Mouse (Mus musculus) neutrophil, adult 83 days (primary cell): ENCODE results near the gene Raver1. TPM values are rescaled to one million over a fixed set of nuclear protein-coding genes. Genes with fewer than 3 reads are reported as not detected.

Experiments
- total RNA-seq, 2 experiments: library from RNA; stranded (reverse); gene quantifications; one replicate each; pipeline ENCODE4 v1.2.4; 2023

Gene Raver1
- total RNA-seq: 10 to 100 TPM; 51.8 to 54.5 TPM

GRCm38 (mm10) chr9:21091707-21092320 is at the start of gene Raver1, which contains the start of gene Gm38431:
Gene Raver1 (minus strand): TSS chr9:21092008.
Gene Gm38431 (minus strand): TSS chr9:21091997.

GRCm38 (mm10) chr9:21131059-21131956 is 39.5 kb upstream of the Raver1 start, which contains the start of gene Tyk2:
Gene Tyk2 (minus strand): TSS chr9:21131243.

GRCm38 (mm10) chr9:21073044-21073840 is 18.6 kb downstream of the Raver1 start, which contains the start of the genes Gm49373 and Fdx1l:
Gene Gm49373 (minus strand): TSS chr9:21073096.
Gene Fdx1l (minus strand): TSS chr9:21073614.

GRCm38 (mm10) chr9:21067006-21067684 is 24.7 kb downstream of the Raver1 start, which contains the start of gene Zglp1:
Gene Zglp1 (minus strand): TSS chr9:21067093.

GRCm38 (mm10) chr9:21031896-21032351 is 59.9 kb downstream of the Raver1 start, which contains the start of gene Icam5:
Gene Icam5 (plus strand): TSS chr9:21032073.

GRCm38 (mm10) chr9:21029291-21030054 is 62.3 kb downstream of the Raver1 start, which contains the start of gene Icam4:
Gene Icam4 (plus strand): TSS chr9:21029373.

Other genes with a start within 250 kb of the Raver1 start
- 1 to 10 TPM; 5.7 to 6.0 TPM for gene A230050P20Rik, start 223.4 kb downstream of the Raver1 start, total RNA-seq
- gene Angptl6, start 212.3 kb downstream of the Raver1 start, total RNA-seq: under 1 TPM; 0.22 to 0.51 TPM
- gene Ppan, start 203.8 kb downstream of the Raver1 start, total RNA-seq: 10 to 100 TPM; 28.5 to 28.9 TPM
- 10 to 100 TPM; 79.3 to 80.8 TPM for gene Eif3g, start 193.4 kb downstream of the Raver1 start, total RNA-seq
- 100 to 1,000 TPM; 115 to 127 TPM for gene Dnmt1, start 132.1 kb downstream of the Raver1 start, total RNA-seq
- gene S1pr2, start 115.2 kb downstream of the Raver1 start, total RNA-seq: 10 to 100 TPM in 1 of 2 experiments, 1 to 10 TPM in 1; 9.1 to 14.7 TPM
- gene Mrpl4, start 89.3 kb downstream of the Raver1 start, total RNA-seq: 10 to 100 TPM; 39.6 to 43.6 TPM
- gene Icam1, start 76.0 kb downstream of the Raver1 start, total RNA-seq: 10 to 100 TPM; 16.6 to 17.7 TPM
- gene Icam4, start 62.6 kb downstream of the Raver1 start, total RNA-seq: 1 to 10 TPM; 5.5 to 7.8 TPM
- under 1 TPM; 0.26 TPM for gene Icam5, start 59.9 kb downstream of the Raver1 start, total RNA-seq
- not detected for gene Zglp1, start 24.9 kb downstream of the Raver1 start, total RNA-seq
- gene Gm49373, start 18.9 kb downstream of the Raver1 start, total RNA-seq: under 1 TPM; 0.26 to 0.44 TPM
- gene Fdx1l, start 18.4 kb downstream of the Raver1 start, total RNA-seq: 1 to 10 TPM; 6.6 to 8.3 TPM
- 1 to 10 TPM; 2.1 to 3.0 TPM for gene Gm38431, start within 50 bp of the Raver1 start, total RNA-seq
- gene Tyk2, start 39.2 kb upstream of the Raver1 start, total RNA-seq: 10 to 100 TPM; 44.2 to 48.6 TPM
- 10 to 100 TPM; 76.1 to 82.1 TPM for gene Cdc37, start 58.0 kb upstream of the Raver1 start, total RNA-seq
- gene Pde4a, start 73.7 kb upstream of the Raver1 start, total RNA-seq: 1 to 10 TPM; 5.7 to 7.2 TPM
- 10 to 100 TPM; 25.5 to 28.8 TPM for gene Keap1, start 147.4 kb upstream of the Raver1 start, total RNA-seq
- 1 to 10 TPM; 2.3 to 3.9 TPM for gene S1pr5, start 156.4 kb upstream of the Raver1 start, total RNA-seq
- gene Atg4d, start 173.3 kb upstream of the Raver1 start, total RNA-seq: 10 to 100 TPM; 42.2 to 45.0 TPM
- 10 to 100 TPM; 92.2 to 97.0 TPM for gene Kri1, start 196.0 kb upstream of the Raver1 start, total RNA-seq
- 100 to 1,000 TPM; 105 to 122 TPM for gene Cdkn2d, start 199.4 kb upstream of the Raver1 start, total RNA-seq
- gene Ap1m2, start 220.3 kb upstream of the Raver1 start, total RNA-seq: 1 to 10 TPM; 3.4 to 4.2 TPM
- gene Slc44a2, start 228.7 kb upstream of the Raver1 start, total RNA-seq: 100 to 1,000 TPM; 130 to 139 TPM